Mouse (Mus musculus): ENCODE measurements around the gene Cobll1.

Cobll1 gene

GRCm38 (mm10) chr2:65237116-65237515 is 2.1 kb downstream of the Cobll1 start:
- DNase-seq (ENCODE audit: low read depth): no peak

DNA sequence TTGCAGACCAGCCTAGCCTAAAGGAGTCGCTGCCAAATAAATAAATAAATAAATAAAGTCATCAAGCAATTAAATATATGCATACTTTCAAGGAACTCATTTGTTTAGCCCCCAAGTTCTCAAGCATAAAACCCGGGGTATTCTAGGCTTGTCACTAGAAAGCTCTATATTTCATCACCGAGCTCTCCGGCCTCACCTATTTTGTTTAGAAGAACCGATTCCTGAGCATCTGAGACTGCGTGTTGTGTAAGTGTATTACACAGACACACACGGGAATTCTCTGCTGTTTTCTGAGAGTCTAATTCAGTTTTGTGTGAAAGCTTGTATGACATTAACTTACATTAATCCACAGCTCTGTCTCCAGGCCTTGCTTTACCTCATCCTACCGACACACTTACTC is 2.6 kb downstream of the Cobll1 start:
- no peak for DNase-seq (ENCODE audit: low read depth)

- no peak for DNase-seq (ENCODE audit: low read depth)
These were observed 6.3 kb downstream of the Cobll1 start for GRCm38 (mm10) chr2:65232756-65233535.

DNA sequence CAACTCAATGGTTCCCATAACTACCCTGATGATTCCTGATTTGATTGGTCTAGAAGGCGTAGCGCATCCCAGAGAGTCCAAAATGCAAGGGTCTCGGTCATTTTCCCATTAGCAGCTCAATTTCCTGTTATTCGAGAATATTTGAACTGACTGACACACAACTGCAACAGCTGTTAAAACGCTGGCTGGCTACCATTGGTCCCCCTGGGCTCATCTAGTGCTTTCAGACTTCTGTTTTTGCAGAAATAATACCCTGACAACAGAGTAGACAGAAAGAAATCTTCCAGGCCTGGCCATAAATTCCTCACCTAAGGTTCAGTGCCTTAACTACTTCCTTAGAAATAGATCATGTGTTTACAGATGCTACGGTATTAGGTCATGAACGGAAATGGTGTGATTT is 10.8 kb downstream of the Cobll1 start:
- DNase-seq (ENCODE audit: low read depth): no peak

- no peak for DNase-seq (ENCODE audit: low read depth)
These were observed 11.3 kb downstream of the Cobll1 start for GRCm38 (mm10) chr2:65227898-65228290.

- no peak for DNase-seq (ENCODE audit: low read depth)
These were observed 11.9 kb downstream of the Cobll1 start for GRCm38 (mm10) chr2:65227154-65227897.

- no peak for DNase-seq (ENCODE audit: low read depth)
These were observed 12.7 kb downstream of the Cobll1 start for GRCm38 (mm10) chr2:65226494-65226893.

DNA sequence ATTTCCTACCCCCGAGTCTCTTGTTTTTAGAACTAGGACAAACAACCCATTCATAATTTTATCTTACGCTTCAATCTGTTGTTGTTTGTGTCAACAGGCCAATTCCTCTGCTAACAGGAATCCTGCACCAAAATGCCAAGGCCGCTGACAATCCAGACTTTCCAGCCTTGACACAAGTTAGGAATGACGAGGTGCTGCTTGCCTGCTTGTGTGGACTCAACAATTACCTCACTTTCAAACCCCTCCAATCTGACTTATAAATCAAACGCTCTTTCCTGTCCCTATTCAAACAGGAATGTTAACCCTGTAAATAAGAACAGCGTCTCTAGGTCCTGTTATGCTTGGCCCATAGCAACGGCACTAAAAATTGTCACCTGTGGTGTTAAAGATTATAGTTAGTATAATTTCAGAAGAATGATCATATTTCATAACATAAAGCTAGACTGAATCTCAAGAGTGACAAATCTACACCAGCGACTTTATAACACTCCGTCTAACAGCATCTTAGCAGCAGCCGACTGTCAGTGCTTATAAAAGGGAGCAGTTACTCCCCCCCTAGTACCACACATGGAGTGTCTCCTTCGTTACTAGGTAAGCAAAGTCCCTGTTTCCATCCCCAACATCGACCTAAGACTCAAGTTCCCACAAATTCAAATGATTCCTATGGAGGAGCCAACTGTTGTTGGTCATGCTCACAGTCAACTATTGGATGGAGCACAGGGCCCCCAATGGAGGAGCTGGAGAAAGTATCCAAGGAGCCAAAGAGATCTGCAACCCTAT is 15.1 kb downstream of the Cobll1 start:
- DNase-seq (ENCODE audit: low read depth): no peak

DNA sequence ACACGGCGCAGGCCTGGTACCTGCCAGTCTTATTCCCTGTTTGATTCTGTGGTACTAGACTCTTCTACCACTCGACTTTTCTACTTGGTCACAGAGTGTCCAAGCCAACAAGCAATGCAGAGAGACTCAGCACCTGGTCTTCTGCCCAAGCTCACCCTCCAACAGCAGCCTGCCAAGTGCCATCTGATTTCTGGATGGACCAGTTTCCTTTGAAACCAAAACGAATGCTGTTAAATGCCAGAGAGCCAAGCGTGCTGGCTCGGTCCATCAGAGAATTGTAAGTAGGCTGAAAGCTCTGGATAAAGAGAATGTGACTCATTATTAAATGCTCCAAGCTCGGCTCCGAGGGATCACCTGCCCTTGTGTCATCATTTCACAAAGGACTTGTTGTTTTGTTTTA is 16.2 kb downstream of the Cobll1 start:
- DNase-seq (ENCODE audit: low read depth): no peak

DNA sequence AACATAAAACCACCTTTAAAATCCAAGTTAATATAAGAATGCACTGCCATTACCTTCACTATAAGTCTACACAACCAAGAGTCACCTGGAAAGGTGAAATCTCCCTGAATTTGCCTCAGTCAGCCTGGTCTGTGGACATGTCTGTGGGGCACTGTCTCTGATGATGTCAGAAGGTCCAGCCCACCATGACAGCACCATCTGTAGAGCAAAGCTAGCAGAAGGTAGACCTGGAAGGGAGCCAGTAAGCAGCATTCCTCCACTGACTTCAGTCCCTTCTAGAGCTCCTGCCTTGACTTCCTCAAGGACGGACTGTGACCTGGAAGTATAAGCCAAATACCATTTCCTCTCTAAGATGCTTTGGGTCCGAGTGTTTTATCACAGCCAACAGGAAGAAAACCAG is 17.6 kb downstream of the Cobll1 start:
- DNase-seq (ENCODE audit: low read depth): no peak

- no peak for DNase-seq (ENCODE audit: low read depth)
These were observed 18.6 kb downstream of the Cobll1 start for GRCm38 (mm10) chr2:65220563-65220962.

GRCm38 (mm10) chr2:65219375-65220135 is 19.6 kb downstream of the Cobll1 start:
- DNase-seq (ENCODE audit: low read depth): no peak

DNA sequence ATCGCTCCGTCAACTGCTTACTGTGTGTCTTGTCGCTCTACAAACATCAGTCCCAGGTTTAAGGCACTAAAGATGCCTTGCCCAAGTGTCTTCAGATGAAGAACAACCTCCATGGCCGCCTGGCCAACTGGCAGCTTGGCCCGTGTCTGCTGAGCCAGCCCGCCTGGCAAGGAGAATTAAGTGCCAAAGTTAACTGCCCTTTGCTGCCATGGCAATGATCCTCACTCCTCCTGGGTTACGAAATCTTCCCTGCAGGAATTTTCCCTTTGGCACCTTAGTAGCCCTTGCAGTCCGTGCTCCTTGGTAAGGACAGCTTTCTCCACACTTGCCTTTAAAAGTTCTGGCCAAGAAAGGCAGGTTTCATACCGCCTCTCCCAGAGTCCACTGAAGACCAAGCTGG is 20.9 kb downstream of the Cobll1 start:
- no peak for DNase-seq (ENCODE audit: low read depth)

GRCm38 (mm10) chr2:65217677-65218076 is 21.5 kb downstream of the Cobll1 start:
- no peak for DNase-seq (ENCODE audit: low read depth)

DNA sequence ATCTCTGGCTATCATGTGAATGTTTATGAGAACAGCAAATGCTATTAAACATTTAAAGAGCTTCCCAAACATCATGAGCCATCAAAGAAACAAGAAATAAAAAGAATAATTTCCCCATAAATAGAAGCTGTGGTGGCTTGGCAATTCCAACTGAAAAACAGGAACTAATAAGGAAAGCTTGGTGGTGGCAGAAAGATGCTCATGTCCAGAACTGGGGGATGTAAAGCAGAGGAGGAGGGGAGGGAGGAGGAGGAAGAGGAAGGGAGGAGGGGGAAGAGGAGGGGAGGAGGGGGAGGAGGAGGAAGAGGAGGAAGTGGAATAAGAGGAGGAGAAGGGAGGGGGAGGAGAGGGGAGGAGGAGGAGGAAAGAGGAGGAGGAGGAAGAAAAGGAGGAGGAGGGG is 23.0 kb downstream of the Cobll1 start:
- no peak for DNase-seq (ENCODE audit: low read depth)

DNA sequence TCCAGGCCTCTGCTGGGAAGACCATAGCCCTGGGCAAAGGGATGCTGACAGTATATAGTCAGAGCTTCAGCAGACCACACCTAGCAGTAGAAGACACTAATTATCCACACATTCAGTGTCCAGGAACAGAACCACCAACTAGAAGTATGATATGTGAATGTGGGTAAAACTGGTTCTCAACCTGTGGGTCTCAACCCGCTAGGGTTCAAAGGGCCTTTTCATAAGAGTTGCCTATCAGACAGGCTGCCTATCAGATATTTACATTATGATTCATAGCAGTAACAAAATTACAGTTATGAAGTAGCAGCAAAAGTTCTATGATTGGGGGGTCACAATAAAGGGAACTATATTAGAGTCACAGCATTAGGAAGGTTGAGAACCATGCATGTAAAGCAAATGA is 24.6 kb downstream of the Cobll1 start:
- DNase-seq (ENCODE audit: low read depth): no peak

DNA sequence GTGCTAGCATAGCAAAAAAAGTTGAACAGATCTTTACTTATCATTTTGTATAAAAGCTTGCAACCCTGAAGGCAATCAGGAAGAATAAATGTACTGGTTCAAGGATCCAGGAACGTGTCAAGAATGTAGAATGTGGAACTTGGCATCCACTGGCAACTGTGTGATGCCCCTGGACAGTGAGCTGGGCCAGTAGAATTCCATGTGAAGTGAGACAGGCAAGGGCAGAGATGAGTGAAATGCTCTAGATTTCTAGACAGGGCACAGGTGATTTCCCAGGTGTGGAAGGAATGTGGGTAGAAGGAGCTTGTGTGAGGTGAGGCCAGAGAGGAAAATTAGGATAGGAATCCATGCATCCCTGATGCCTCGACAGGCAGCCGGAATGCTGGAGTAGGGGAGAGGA is 25.5 kb downstream of the Cobll1 start:
- no peak for DNase-seq (ENCODE audit: low read depth)

DNA sequence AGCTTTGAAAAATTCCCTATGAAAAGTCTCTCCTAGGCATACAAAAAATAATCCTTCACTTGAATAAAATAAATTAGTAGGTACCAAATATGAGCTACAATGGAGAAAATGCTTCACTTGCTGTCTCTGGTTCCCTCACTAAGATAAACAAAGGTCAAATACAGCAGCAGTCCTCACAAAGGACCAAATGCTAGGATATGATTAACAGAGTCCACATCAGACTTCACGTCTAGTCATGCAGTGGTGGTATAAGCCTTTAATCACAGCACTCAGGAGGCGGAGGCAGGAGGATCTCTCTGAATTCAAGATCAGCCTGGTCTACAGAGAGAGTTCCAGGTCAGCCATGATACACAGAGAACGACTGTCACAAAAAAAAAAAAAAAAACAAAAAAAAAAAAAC is 27.6 kb downstream of the Cobll1 start:
- no peak for DNase-seq (ENCODE audit: low read depth)

GRCm38 (mm10) chr2:65207750-65208149 is 31.5 kb downstream of the Cobll1 start:
- DNase-seq (ENCODE audit: low read depth): no peak

GRCm38 (mm10) chr2:65203699-65204098 is 35.5 kb downstream of the Cobll1 start:
- no peak for DNase-seq (ENCODE audit: low read depth)

DNA sequence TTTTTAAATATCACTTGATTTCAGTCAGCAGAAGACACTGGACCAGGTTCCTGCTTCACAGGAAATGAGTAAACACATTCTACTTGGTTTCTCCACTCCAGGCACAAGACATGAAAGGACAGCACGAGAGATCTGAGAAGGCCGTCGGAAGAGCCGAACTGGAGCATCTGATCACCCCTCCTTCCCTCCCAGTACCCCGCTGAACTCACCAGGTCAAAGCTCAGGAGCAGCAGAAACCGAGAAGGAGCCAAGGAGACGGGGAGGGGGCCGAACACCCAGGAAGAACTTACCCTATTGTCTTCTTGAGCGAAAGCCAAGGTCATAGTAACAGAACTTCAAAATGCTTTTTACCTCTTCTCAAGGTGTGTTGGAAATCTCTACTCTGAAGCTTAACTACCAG is 39.5 kb downstream of the Cobll1 start:
- peak; percentile 10 for DNase-seq (ENCODE audit: low read depth)

- no peak for DNase-seq (ENCODE audit: low read depth)
These were observed 40.6 kb downstream of the Cobll1 start for GRCm38 (mm10) chr2:65198605-65199004.
